Mouse (Mus musculus) ES-E14 (cell line): ENCODE results near the gene Zmym4. TPM values are rescaled to one million over a fixed set of nuclear protein-coding genes. Genes with fewer than 3 reads are reported as not detected.

Experiments
- DNase-seq: peaks from one replicate; pipeline ENCODE4 v3.0.0-alpha.2; 2013; ENCODE audit warnings: low read depth, low spot score
- H3K27ac ChIP-seq: 2 replicates; pipeline ENCODE4 v1.5.1; 2012; ENCODE audit warnings: low read depth, mild to moderate bottlenecking, low read length, moderate library complexity, mixed read lengths; ENCODE audit not compliant: poor library complexity, insufficient read depth, severe bottlenecking
- H3K36me3 ChIP-seq: 2 replicates; pipeline ENCODE4 v1.6.1; 2012; ENCODE audit warnings: mild to moderate bottlenecking, low read length, moderate library complexity, mixed read lengths; ENCODE audit not compliant: control insufficient read depth, poor library complexity, insufficient read depth, severe bottlenecking
- H3K4me1 ChIP-seq, 2 experiments: fragments of 150-350 bp in 1 of 2; sonication (generic) in 1 of 2; 2 replicates each; pipeline ENCODE4 v1.6.1; 2012; ENCODE audit warnings: low read length in 2 of 2, mild to moderate bottlenecking in 1 of 2, mixed read lengths in 1 of 2; ENCODE audit not compliant: control insufficient read depth in 2 of 2, insufficient read depth in 2 of 2, poor library complexity in 1 of 2
- H3K4me3 ChIP-seq, 2 experiments: fragments of 150-350 bp in 1 of 2; sonication (generic) in 1 of 2; 2 replicates each; pipeline ENCODE4 v1.5.1; 2012; ENCODE audit warnings: low read length in 2 of 2, low read depth in 1 of 2, mild to moderate bottlenecking in 1 of 2, mixed read lengths in 1 of 2; ENCODE audit not compliant: insufficient read depth in 1 of 2, poor library complexity in 1 of 2, severe bottlenecking in 1 of 2
- H3K9ac ChIP-seq: 2 replicates; pipeline ENCODE4 v1.6.1; 2012; ENCODE audit warnings: low read depth, mild to moderate bottlenecking, low read length, mixed read lengths; ENCODE audit not compliant: poor library complexity, insufficient read depth, severe bottlenecking
- H3K9me3 ChIP-seq: fragments of 150-350 bp; sonication (generic); 2 replicates; pipeline ENCODE4 v1.6.1; 2012; ENCODE audit warnings: low read depth, mild to moderate bottlenecking, low read length; ENCODE audit not compliant: control insufficient read depth, insufficient read depth
- CHD2 ChIP-seq: IDR thresholded peaks from 2 replicates; pipeline ENCODE4 v1.6.1; 2014; ENCODE audit warnings: mild to moderate bottlenecking, low read depth, low read length, inconsistent platforms
- HCFC1 ChIP-seq: IDR thresholded peaks from 2 replicates; pipeline ENCODE4 v1.6.1; 2012; ENCODE audit warnings: low read length, inconsistent platforms, borderline replicate concordance; ENCODE audit not compliant: insufficient read depth
- MAFK ChIP-seq: IDR thresholded peaks from 2 replicates; pipeline ENCODE4 v1.6.1; 2014; ENCODE audit warnings: mild to moderate bottlenecking, low read depth, low read length, inconsistent platforms; ENCODE audit not compliant: insufficient read depth
- ZC3H11A ChIP-seq: IDR thresholded peaks from 2 replicates; pipeline ENCODE4 v1.6.1; 2012; ENCODE audit warnings: low read depth, mild to moderate bottlenecking, inconsistent platforms, low read length, borderline replicate concordance
- ZNF384 ChIP-seq: IDR thresholded peaks from 2 replicates; pipeline ENCODE4 v1.6.1; 2012; ENCODE audit warnings: low read depth, low read length, inconsistent platforms
- in situ Hi-C, 2 experiments: fragments of 600-800 bp; cut with MboI; formaldehyde crosslinking; loops; one replicate each; pipeline ENCODE4 v1.15.1; 2025; ENCODE audit warnings: low sequenced_read_pairs in 2 of 2, inconsistent platforms in 1 of 2; ENCODE audit not compliant: unreplicated experiment in 2 of 2
- total RNA-seq: library from RNA; depleted of rRNA; stranded (reverse); fragments of 300-350 nt; gene quantifications from 2 replicates; pipeline ENCODE4 v1.2.3, GENCODE M21; 2012

The Zmym4 gene
- total RNA-seq, 1 experiment: 44.0 TPM

DNA sequence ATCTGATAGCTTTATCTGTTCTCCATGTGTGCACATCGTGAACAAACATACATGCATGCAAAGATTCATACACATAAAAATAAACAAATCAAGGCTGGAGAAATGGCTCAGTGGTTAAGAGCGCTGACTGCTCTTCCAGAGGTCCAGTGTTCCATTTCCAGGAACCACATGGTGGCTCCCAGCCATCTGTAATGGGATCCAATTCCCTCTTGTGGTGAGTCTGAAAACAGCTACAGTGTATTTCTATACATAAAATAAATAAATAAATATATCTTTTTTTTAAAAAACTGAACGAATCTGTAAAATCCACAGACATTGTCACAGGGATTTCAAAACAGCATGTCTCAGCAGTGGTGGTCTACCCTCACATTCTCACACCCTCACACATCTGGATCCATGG, 10.8 kb upstream of the Zmym4 start:
- 0 out of 2 replicates have a peak overlapping the region, but pooled peaks have one; percentile 19 for H3K27ac ChIP-seq
- H3K4me1 ChIP-seq: peaks cover 0 to 5% of the 10 kb centered on the region in 2 experiments; a peak in 2 of 4 replicates
- H3K9ac ChIP-seq: no peak overlapping the region
- no peaks in the 10 kb centered on the region for H3K9me3 ChIP-seq
- DNase-seq: no peak
- no peaks in the 10 kb centered on the region for H3K36me3 ChIP-seq
- TF ChIP-seq CHD2 (no peak), MAFK (no peak), HCFC1 (no peak), ZNF384 (no peak), ZC3H11A (no peak)
- in situ Hi-C loops: no loop called here
- no peak overlapping the region for H3K4me3 ChIP-seq

GRCm38 (mm10) chr4:126977467-126977866, 9.5 kb upstream of the Zmym4 start:
- no peaks in the 10 kb centered on the region for H3K9me3 ChIP-seq
- H3K27ac ChIP-seq: no peak overlapping the region
- H3K4me1 ChIP-seq: peaks cover 0 to 2% of the 10 kb centered on the region in 2 experiments; a peak in 1 of 4 replicates
- H3K4me3 ChIP-seq: no peak overlapping the region
- TF ChIP-seq ZC3H11A (no peak), CHD2 (no peak), HCFC1 (no peak), ZNF384 (no peak), MAFK (no peak)
- H3K9ac ChIP-seq: no peak overlapping the region
- H3K36me3 ChIP-seq: no peaks in the 10 kb centered on the region
- peak; percentile 68 for DNase-seq
- in situ Hi-C loops: no loop called here

DNA sequence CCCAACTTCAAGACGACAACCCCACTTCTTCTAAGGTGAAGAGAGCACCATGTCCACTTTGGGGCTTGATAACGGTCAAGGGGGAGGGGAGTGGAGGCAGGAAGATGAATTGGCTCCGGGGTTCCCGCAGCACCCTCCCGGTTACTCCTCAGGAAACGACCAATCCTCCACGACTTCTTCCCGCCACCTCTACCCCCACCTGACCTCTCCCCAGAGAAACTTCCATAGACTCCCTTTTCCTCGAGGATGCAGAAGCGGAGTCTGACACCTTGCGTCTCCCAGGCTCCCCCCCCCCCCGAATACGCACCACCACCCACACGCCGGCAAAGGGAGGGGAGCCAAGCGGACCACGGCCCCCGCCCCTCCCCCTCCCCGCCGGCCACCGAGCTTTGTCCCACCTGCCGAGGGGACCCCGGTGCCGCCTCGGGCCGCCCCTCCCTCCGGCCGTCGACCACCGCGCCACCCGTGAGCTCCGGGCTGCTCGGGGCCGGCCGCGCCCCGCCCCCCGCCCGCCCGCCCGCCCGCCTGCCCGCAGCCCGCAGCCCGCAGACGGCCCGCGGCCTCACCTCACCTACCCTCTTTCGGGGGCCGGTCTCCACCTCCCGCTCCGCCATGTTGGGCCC, 583 bp downstream of the Zmym4 start:
- no peak for TF ChIP-seq ZC3H11A
- peaks cover 0 to 2% of the 10 kb centered on the region in 2 experiments; a peak in 2 of 4 replicates for H3K4me1 ChIP-seq
- peak overlapping the region; percentile 98 for H3K27ac ChIP-seq
- H3K36me3 ChIP-seq: no peaks in the 10 kb centered on the region
- H3K4me3 ChIP-seq: peak overlapping the region; percentile 91
- no peak for DNase-seq
- no peaks in the 10 kb centered on the region for H3K9me3 ChIP-seq
- H3K9ac ChIP-seq: peak overlapping the region; percentile 92
- in situ Hi-C loops: no loop called here

DNA sequence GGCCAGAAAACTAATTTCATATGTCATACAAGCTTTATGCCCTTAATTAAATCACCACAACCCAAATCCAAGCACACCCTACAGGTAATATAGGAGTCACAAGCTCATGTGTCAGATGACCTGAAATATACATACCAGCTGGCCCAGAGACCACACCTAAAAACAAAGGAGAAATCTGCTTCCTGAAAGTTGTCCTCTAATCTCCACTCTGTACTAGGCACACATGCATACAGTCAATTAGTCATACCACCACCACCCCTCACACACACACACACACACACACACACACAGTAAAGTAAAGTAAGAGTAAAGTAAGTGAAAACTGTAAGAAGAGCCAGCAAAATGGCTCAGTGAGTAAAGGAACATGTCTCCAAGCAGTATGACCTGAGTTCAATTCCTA, 9.3 kb downstream of the Zmym4 start:
- no peaks in the 10 kb centered on the region; the same call in 1 of the 2 replicates for H3K36me3 ChIP-seq
- TF ChIP-seq ZC3H11A: no peak
- no peak for TF ChIP-seq ZNF384
- no peak for TF ChIP-seq MAFK
- no peak for TF ChIP-seq HCFC1
- no peak for TF ChIP-seq CHD2
- DNase-seq: no peak
- in situ Hi-C loops: no loop called here
- H3K9me3 ChIP-seq: no peaks in the 10 kb centered on the region
- H3K9ac ChIP-seq: no peak overlapping the region
- H3K4me1 ChIP-seq: peaks cover 11 to 18% of the 10 kb centered on the region in 2 experiments
- no peak overlapping the region for H3K4me3 ChIP-seq
- H3K27ac ChIP-seq: no peak overlapping the region

GRCm38 (mm10) chr4:126958261-126958660, 9.7 kb downstream of the Zmym4 start:
- Histone ChIP-seq H3K4me1 (peaks cover 11 to 18% of the 10 kb centered on the region in 2 experiments), H3K4me3 (no peak overlapping the region), H3K9me3 (no peaks in the 10 kb centered on the region), H3K27ac (no peak overlapping the region), H3K36me3 (no peaks in the 10 kb centered on the region; the same call in 1 of the 2 replicates), H3K9ac (no peak overlapping the region)
- in situ Hi-C loops: no loop called here
- DNase-seq: no peak
- TF ChIP-seq ZNF384 (no peak), MAFK (no peak), HCFC1 (no peak), CHD2 (no peak), ZC3H11A (no peak)
